Mouse (Mus musculus) myocyte (in vitro differentiated cells): ENCODE measurements around the gene Myh7.

Experiments used
- MAX ChIP-seq: IDR thresholded peaks from one replicate; pipeline ENCODE4 v1.6.1; 2011; ENCODE audit warnings: low read depth, mild to moderate bottlenecking, control low read depth
- MYOD1 ChIP-seq, 3 experiments: IDR thresholded peaks; one replicate each; pipeline ENCODE4 v1.6.1; 2011; ENCODE audit warnings: control low read depth in 2 of 3, low read depth in 2 of 3, mild to moderate bottlenecking in 2 of 3, moderate library complexity in 1 of 3; ENCODE audit not compliant: insufficient read length in 2 of 3, control insufficient read depth in 1 of 3
- MYOG ChIP-seq, 3 experiments: IDR thresholded peaks; one replicate each; pipeline ENCODE4 v1.6.1; 2011; ENCODE audit warnings: control low read depth in 2 of 3, low read depth in 2 of 3, mild to moderate bottlenecking in 2 of 3; ENCODE audit not compliant: insufficient read length in 2 of 3, control insufficient read depth in 1 of 3, insufficient read depth in 1 of 3
- POLR2A ChIP-seq: IDR thresholded peaks from one replicate; pipeline ENCODE4 v1.6.1; 2011; ENCODE audit warnings: low read depth, mild to moderate bottlenecking, control low read depth, moderate library complexity; ENCODE audit not compliant: insufficient read length
- POLR2AphosphoS2 ChIP-seq: IDR thresholded peaks from one replicate; pipeline ENCODE4 v1.6.1; 2011; ENCODE audit warnings: low read depth, control low read depth; ENCODE audit not compliant: insufficient read length
- SRF ChIP-seq: IDR thresholded peaks from one replicate; pipeline ENCODE4 v1.6.1; 2011; ENCODE audit warnings: low read depth; ENCODE audit not compliant: control insufficient read depth, insufficient read length
- TCF12 ChIP-seq: IDR thresholded peaks from one replicate; pipeline ENCODE4 v1.6.1; 2011; ENCODE audit warnings: mild to moderate bottlenecking, control low read depth; ENCODE audit not compliant: poor library complexity, insufficient read depth, severe bottlenecking
- TCF3 ChIP-seq: IDR thresholded peaks from one replicate; pipeline ENCODE4 v1.6.1; 2011; ENCODE audit warnings: low read depth, control low read depth; ENCODE audit not compliant: insufficient read length
- USF1 ChIP-seq: IDR thresholded peaks from one replicate; pipeline ENCODE4 v1.6.1; 2011; ENCODE audit warnings: low read depth, mild to moderate bottlenecking, control low read depth, moderate library complexity

- TF ChIP-seq POLR2AphosphoS2 (no peak), POLR2A (no peak), SRF (no peak), TCF12 (no peak), MAX (no peak), MYOD1 (IDR thresholded peaks at IDR 0.05; ENCODE audit: control insufficient read depth in 1 of 3, insufficient read length in 2 of 3, low read depth in 2 of 3) (no peak), TCF3 (no peak), MYOG (IDR thresholded peaks at IDR 0.05; ENCODE audit: control insufficient read depth in 1 of 3, insufficient read depth in 1 of 3, insufficient read length in 2 of 3, low read depth in 2 of 3) (no peak), USF1 (no peak)
Observed at GRCm38 (mm10) chr14:54994136-54994868, at the start of gene Myh7.
